Mouse (Mus musculus): ENCODE data around the gene Tnni1.

Tnni1 gene

DNA sequence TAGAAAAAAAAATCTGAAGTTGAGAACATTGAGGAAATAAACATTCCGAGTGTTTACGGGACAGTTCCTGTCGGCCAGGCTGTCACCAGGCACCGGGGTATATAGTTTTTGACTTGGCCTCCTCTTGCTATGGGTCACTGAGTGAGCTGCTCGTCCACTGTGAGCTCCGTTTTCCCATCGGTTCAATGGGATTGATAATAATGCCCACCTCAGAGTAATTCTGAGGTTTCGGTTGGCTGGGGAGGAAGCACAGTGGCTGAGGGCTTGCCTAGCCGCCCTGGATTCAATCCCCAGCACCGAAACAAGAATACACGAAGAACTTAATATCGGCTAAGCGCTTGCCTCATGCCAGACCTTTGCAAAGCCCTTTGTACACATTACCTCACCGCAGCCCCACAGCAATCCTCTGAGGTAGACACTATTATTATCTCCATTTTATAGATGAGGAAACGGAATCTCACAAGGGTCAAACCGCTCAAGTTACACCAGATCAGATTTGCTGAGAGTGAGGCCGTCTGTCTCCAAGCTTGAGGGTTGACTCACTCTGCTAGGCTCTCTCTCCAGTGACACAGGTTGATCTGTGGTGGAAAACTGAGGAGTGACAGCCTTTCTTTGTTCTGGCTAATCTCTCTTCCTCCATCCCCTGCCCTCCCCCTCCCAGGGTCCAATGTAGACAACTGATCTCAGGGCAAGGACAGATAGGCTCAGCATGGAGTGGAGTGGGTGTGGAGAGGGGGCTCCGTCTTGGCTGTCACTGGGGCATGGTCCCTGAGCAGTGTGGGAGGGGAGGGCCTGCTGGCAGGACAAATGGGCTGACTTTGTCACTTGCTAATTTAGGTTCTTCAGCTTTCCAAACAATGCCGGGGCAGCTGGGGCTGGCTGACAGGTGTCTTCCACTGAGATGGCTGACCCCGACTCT is 15.2 kb downstream of the Tnni1 start:
- in situ Hi-C loops (cut with MboI; ENCODE audit: low pct_unique_long_range_greater_than_20kb in 1 of 2, low sequenced_read_pairs in 2 of 2, unreplicated experiment in 1 of 2) = no loop called here

DNA sequence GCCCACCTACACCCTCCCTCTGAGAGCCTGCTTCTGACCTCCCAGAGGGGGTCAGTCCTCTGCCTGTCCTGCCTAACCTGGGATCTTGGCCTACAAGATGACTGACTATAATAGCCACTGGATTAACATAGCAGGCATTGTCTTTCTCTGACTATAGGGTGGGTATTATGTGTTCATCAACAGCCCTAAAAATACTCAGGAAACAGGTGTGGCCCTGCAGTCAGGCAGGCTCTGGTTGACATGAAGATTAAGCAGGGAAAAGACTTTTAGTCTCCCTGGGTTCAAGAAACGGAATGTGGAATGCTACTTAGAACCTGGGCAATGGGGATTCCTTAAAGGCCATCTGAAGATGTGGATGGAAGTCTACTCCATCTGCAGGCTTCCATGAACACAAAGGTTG is 19.3 kb downstream of the Tnni1 start:
- in situ Hi-C loops (cut with MboI; ENCODE audit: low pct_unique_long_range_greater_than_20kb in 1 of 2, low sequenced_read_pairs in 2 of 2, unreplicated experiment in 1 of 2) = no loop called here

DNA sequence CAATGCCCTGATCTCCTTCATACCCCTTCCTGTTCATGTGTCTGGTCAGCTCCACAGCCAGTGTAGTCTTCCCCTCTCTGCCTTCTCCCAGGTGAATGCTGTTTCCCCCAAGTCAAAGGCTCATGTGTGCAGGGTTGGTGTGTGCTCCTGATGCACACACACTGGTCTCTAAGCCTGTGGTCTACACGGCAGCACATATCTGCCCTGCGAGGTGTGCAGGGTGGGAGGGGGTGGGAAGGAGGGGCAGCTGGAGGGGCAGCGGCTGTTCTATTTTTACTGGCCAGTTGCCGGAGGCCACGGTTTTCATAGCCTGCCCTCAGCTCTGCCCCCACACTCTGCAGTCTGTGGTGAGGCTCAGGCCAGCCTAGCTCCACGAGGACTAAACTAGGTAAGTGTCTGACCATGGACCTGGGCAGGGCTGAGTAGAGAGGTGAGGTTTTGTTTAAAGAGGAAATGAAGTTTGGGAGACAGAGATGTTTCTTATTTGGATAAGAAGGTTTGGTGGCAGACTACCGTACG is 19.9 kb downstream of the Tnni1 start:
- in situ Hi-C loops (cut with MboI; ENCODE audit: low pct_unique_long_range_greater_than_20kb in 1 of 2, low sequenced_read_pairs in 2 of 2, unreplicated experiment in 1 of 2) = no loop called here

DNA sequence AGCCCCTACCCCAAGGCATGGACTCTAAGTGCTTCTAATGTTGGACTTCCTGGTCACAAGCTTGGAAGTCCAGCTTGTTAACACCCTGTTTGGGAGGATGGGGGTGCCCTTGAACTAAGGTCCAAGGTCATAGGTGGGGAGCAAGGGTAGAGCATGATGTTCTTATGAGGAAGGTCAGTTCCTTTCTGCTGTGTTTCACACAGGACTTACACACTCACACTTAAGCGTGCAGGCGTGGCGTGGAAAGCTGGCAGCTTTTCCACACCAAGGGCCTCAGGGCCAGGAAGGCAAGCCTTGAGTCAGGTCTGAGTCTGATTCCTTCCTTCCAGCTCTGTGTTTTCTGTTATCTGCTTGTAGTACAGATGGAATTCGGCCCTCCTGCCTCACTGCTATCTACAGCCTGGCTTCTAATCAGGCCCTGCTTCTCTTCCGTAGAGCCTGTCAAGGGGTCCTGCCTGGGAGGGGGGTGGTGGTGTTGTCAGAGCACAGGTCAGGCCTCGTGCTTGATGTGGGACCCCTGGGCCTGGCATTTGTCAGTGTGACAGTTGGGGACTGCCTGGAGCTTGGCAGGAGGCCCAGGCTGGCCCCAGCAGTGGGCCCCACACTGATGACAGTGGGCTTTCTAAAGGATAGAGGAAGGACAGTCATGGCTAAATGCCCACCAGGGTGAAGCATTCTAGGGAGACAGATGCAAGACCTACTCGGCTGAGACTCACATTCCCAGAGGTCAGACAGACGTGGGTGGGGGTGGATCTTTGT is 21.1 kb downstream of the Tnni1 start:
- in situ Hi-C loops (cut with MboI; ENCODE audit: low pct_unique_long_range_greater_than_20kb in 1 of 2, low sequenced_read_pairs in 2 of 2, unreplicated experiment in 1 of 2) = no loop called here

DNA sequence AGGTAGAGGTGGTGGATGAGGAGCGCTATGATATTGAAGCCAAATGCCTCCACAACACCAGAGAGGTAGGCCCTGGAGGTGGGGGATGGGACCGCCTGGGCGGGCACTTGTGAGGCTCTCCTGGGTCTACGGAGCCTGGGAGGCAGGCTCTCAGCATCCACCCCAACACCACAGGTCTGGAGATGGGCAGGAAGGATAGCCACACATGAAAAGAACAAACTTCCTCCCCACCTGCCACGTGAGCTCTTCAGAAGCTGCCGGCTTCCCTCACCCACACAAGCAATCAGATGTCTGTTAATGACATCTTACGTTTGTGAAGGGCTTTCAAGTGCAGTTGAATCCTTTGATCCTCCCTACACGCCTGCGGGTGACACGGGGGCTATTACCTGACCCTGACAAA is 28.3 kb downstream of the Tnni1 start:
- in situ Hi-C loops (cut with MboI; ENCODE audit: low pct_unique_long_range_greater_than_20kb in 1 of 2, low sequenced_read_pairs in 2 of 2, unreplicated experiment in 1 of 2) = no loop called here

DNA sequence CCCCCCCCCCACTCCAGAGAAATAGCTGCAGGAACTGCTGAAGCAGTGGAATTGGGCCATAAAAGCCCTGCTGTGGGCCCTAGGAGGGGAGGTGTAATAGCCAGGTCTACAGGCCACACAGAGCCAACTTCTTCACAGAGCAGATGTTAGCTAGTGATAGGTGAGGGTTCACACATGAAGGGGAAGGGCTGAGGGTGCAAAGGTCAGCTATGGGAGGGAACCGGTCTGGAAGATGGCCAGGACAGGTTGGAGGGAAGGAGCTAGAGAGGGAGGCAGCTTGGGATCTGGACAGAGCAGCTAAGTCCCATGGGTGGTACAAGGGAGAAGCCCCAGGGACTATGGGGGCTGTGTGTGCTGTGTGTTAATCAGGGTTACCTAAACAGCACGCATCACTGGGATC is 30.9 kb downstream of the Tnni1 start:
- in situ Hi-C loops (cut with MboI; ENCODE audit: low pct_unique_long_range_greater_than_20kb in 1 of 2, low sequenced_read_pairs in 2 of 2, unreplicated experiment in 1 of 2) = no loop called here

DNA sequence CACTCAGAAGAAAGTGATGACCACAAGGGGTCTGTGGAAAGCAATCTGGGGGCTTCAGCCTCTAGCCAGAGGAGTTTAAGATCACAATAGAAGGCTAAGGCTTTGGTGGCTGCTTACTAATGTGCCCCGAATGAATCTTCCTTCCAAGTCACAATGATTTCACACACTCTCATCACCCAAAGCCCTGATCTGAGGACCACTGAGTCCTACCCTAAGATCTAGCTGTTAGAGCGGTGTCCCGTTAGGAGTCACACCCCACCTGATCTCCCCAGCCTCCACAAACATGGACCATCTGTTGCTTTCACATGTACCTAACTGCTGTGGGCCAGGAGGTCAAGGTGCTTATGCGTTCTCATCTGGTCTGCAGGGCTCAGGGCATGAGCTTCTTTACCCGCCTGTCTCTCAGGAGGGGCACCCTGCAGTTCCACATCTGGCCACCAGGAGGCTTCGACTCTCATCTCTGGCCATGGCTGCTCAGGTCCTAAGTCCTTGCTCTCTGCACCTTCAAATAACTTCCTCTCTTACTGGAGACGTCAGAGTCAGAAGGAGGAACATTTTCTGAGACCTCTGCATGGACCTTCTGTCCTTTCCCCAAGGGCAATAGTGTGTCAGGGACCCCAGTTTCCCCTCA is 31.9 kb downstream of the Tnni1 start:
- in situ Hi-C loops (cut with MboI; ENCODE audit: low pct_unique_long_range_greater_than_20kb in 1 of 2, low sequenced_read_pairs in 2 of 2, unreplicated experiment in 1 of 2) = no loop called here

DNA sequence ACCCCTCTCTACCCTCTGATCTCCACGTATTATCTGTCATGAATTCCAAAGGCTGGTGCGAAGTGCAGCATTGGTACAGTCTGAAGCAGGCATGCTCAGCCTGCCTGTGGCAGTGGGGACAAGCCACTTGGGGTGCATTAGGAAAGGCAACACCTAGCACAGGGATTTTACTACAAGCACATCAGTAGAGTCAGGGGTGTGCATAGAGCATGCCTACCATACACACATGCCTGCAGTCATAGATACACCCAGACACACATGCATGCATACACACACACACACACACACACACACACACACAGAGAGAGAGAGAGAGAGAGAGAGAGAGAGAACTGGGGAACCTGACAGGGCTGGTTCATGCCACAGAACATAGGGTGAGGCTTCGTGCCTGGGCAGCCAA is 33.0 kb downstream of the Tnni1 start:
- in situ Hi-C loops (cut with MboI; ENCODE audit: low pct_unique_long_range_greater_than_20kb in 1 of 2, low sequenced_read_pairs in 2 of 2, unreplicated experiment in 1 of 2) = no loop called here

DNA sequence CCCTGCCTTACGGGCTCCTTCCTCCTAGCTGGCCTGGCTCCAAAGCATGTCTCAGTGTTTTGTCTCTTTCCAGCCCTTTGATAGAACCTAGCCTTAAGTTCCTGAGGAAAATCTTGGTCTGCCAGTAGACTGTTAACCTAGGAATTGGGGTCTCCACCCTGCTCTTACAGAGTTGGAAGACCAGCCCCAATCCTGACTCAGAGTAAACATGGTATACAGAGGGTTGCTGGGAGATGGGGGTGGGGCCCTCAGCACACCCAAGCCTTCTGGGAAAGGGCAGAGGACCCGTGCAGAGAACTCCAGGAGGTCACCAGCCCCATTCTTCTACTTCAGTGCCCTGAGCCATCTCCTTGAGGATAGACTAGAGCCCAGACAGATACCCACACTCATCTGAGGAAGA is 33.4 kb downstream of the Tnni1 start:
- in situ Hi-C loops (cut with MboI; ENCODE audit: low pct_unique_long_range_greater_than_20kb in 1 of 2, low sequenced_read_pairs in 2 of 2, unreplicated experiment in 1 of 2) = no loop called here

DNA sequence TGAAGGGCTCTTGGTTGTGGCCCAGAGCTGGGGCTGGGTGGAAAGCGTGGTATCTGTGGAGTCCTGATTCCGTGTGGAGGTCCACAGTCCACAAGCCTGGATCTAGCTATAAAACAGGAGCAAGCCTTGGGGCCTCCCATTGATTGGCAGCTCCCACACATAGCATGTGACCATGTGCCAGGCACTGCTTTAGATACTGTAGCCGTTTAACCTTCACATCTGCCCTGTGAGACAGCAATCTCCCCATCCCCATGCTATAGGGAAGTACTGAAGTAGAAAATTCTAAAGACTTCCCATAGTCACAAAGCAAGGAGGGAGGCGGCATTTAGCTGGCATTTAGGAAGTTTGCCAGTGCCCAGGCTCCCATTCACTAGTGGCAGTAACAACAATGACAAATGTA is 33.8 kb downstream of the Tnni1 start:
- in situ Hi-C loops (cut with MboI; ENCODE audit: low pct_unique_long_range_greater_than_20kb in 1 of 2, low sequenced_read_pairs in 2 of 2, unreplicated experiment in 1 of 2) = no loop called here

DNA sequence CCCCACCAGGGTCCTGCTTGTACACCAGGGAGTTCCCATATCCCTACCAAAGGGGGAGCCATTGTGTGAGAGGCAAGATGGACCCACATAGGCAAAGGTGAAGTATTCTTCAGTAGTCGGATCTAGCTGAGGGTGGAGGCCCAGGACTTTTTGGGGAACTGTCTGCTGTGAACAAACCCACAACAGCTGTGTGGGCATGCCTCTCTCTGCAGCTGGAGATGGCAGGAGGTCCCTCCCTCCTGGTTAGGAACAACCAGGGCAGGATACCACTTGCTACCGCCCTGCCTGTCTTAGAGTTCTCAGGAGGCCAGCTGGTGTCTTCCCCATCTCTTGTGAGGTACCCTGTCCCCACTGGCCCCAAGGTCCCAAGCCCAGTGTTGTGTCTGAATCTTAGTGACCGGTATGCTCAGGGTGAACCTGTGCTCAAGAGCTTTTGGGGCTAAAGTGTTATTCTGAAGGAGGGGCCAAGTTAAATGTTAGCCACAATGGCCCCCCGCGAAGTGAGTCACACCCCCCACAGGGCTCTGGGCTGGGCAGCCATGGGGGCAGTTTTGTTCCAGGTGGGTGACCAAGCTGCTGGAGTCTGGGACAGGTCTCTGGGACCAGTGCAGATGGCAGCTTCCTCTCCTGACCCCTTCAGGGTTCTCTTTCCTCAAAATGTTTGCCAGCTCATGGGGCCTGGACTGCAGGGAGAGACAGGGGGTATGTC is 34.6 kb downstream of the Tnni1 start:
- in situ Hi-C loops (cut with MboI; ENCODE audit: low pct_unique_long_range_greater_than_20kb in 1 of 2, low sequenced_read_pairs in 2 of 2, unreplicated experiment in 1 of 2) = no loop called here

DNA sequence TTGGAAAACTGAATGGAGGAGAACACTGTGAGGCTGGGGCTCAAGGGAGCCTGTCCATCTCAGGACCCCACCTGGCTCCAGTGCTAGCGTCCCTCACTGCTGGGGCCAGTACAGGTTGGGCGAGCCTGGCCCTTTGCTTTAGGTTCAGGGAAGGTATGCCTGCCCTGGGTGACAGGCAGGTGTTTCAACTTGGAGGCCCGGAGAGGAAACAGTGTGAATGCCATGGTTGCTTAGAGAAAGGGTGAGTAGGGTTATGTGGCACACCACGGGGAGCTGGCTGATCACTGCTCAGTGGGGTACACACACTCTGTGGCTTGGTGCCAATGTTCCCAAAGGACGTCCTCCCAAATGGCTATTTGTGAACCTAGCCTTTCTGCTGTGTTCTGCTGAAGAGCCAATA is 35.3 kb downstream of the Tnni1 start:
- in situ Hi-C loops (cut with MboI; ENCODE audit: low pct_unique_long_range_greater_than_20kb in 1 of 2, low sequenced_read_pairs in 2 of 2, unreplicated experiment in 1 of 2) = no loop called here

DNA sequence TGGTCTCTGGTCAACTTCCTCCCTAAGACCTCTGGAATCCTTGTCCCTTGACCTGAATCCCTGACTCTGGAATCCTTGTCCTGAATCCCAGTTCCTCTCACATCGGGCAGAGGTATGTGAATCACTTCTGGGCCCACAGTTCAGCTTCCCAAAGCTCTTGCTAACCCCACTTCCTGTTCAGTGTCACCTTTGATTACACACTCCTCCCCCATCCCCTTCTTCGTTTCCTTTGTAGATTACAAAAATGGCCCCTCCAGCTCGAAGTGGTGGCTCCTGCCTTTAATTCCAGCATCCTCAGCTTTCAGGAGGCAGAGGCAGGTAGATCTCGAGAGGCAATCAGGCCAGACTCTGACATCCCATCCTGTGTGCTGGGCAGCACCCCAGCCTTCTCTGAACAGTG is 38.4 kb downstream of the Tnni1 start:
- in situ Hi-C loops (cut with MboI; ENCODE audit: low pct_unique_long_range_greater_than_20kb in 1 of 2, low sequenced_read_pairs in 2 of 2, unreplicated experiment in 1 of 2) = no loop called here

DNA sequence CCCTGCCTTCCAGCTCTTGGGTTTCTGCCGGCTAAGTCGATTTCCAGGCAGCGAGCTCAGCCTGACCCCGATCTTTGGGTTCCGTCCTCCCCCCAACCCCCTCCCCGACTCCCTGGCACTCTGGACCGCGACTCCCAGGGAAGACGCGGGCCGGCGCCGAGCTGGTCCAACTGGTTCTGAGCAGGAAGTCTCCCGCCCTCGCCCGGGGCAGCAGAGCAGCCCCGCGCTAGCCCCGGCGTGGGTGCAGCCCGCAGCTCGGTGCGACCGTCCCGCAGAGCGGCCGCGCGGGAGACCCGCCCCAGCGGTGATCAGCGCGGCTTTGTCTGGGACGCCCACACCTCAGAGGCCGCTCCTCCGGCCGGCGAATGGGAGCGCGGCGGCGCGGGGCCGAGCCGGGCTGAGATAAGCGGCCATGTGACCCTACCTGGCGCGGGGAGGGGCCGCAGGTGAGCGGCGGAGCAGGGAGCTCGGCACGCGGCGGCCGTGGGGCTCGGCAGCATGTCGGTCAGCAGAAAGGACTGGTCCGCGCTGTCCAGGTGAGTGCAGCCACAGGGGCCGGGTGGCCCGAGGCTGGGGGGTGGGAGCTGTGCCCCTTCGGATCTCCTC is 39.4 kb downstream of the Tnni1 start, which contains the start of gene Lad1:
TSS of gene Lad1 (plus strand) at position 118 of the 606 bp plus-strand sequence.
- in situ Hi-C loops (cut with MboI; ENCODE audit: low pct_unique_long_range_greater_than_20kb in 1 of 2, low sequenced_read_pairs in 2 of 2, unreplicated experiment in 1 of 2) = no loop called here

DNA sequence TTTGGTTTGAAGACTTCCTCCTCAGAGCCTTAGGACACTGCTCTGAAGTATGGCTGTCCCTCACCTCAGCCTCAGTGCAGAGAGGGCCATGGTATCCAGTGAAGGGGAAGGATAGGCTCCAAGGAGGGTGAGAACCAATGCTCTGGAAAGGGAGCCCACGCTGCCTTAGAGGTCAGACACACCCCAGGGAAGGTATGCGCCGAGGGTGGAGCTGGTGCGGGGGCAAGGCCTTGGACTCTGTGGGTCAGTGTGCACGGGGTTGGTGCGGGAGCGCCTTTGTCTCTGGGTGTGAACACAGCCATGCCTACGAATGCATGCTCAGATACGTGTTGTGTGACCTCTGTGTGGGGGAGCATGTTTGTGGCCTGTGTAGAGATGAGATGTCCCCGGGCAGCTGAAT is 40.8 kb downstream of the Tnni1 start:
- in situ Hi-C loops (cut with MboI; ENCODE audit: low pct_unique_long_range_greater_than_20kb in 1 of 2, low sequenced_read_pairs in 2 of 2, unreplicated experiment in 1 of 2) = no loop called here

DNA sequence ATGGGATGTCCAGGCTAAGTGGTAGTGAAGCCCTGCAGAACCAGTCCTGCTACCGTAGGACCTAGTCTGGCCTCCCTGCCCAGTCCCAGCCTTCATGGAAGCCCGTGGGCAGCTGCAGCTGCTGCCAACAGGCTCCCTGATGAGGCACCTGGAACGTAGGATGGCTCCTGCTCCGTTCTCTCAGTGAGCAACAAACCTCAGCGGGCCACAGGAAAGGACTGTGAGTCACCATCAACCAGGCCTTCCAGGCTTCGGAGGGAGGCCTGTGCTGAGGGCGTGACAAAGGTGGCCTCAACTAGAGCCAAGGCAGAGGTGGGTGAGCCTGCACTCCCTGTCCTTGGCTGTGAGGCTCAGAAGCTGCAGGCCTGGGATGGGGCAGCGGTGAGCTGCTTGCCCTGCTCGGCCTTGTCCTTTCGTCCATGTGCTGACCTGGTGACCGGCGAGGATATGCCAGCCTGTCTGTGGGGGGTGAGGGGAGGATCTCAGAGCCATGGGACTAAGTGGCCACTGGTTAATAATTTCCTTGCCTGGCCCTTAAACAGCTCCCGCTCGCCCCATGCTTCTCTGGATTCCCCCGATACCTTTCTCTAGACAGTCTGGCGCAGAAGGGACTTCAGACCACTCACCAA is 41.6 kb downstream of the Tnni1 start:
- in situ Hi-C loops (cut with MboI; ENCODE audit: low pct_unique_long_range_greater_than_20kb in 1 of 2, low sequenced_read_pairs in 2 of 2, unreplicated experiment in 1 of 2) = no loop called here

DNA sequence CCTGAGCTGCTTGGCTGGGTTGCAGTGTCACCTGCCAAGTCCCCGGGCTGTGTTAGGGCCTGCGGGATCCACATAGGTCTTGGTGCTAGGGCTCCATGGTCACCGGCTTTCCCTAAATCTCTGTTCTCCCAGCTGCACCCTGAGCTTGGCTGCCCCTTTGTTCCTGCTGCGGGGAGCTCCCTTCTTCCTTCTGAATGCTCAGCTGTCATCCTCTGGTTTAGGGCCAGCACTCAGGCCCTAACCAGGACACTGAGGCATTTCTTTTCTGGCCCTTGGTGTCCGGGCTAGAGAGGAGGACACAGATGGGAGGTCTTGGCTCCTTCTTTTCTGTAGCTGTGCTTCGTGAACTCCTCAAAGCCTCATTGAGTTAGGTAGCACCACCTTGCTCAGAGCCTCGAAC is 42.5 kb downstream of the Tnni1 start:
- in situ Hi-C loops (cut with MboI; ENCODE audit: low pct_unique_long_range_greater_than_20kb in 1 of 2, low sequenced_read_pairs in 2 of 2, unreplicated experiment in 1 of 2) = no loop called here

DNA sequence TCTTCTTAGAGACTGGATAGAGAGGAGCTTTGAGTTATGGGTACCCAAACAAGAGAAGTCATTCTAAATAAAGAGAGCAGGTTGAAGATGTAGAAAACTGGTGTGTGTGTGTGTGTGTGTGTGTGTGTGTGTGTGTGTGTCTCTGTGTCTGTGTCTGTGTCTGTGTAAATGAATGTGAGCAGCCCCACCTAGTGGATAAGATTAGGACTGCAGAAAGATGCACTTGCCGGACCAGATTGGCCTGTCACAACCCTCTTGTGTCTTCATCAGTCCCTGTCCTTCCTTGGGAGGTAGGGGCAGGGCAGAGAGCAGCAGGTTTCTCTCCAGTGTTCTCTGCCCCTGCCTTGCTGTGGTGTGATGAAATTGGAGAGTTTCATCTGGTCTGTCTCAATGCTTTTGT is 49.7 kb downstream of the Tnni1 start:
- in situ Hi-C loops (cut with MboI; ENCODE audit: low pct_unique_long_range_greater_than_20kb in 1 of 2, low sequenced_read_pairs in 2 of 2, unreplicated experiment in 1 of 2) = no loop called here
